12 mouse cellular contexts compared by ENCODE assay signal in genomic region chr7:130380367-130380766, GRCm38 (mm10).
A peak's percentile ranks its signal among the peaks of the same experiment; 100 is the strongest.
DNase-seq lines count a peak whose midpoint lies in the region; ATAC-seq and TF ChIP-seq lines count a peak whose summit lies in the region.
"Had no signal": no experiment of that assay in that cellular context is flagged by ENCODE, and none has a peak within 500 bp of the region (broad histone marks: within the 10 kb centered on the region; RNA-seq: fewer than 3 reads in every experiment).

No protein-coding gene starts in this region.

- no peak overlapping the region for H3K4me3 ChIP-seq in forebrain, embryonic 14.5 days (ENCODE audit: low read depth, low read length)
- no peak overlapping the region for H3K4me3 ChIP-seq in forebrain, embryonic 12.5 days (replicated peaks)
- no peak overlapping the region for H3K4me3 ChIP-seq in layer of hippocampus, adult 2 months
- no peak overlapping the region for H3K4me3 ChIP-seq in neural tube, embryonic 14.5 days (ENCODE audit: low read depth, low read length)
- no peak overlapping the region for H3K4me3 ChIP-seq in neural tube, embryonic 15.5 days (replicated peaks)
- H3K4me3 ChIP-seq: forebrain, embryonic 13.5 days; heart, embryonic 10.5 days; hindbrain, embryonic 12.5 days had no signal

- peaks cover 12% of the 10 kb centered on the region; the same call in 1 of the 2 replicates for H3K4me1 ChIP-seq in forebrain, embryonic 14.5 days (ENCODE audit: control insufficient read depth, insufficient read depth, low read length)
- H3K4me1 ChIP-seq in forebrain, embryonic 12.5 days = peaks cover 20% of the 10 kb centered on the region
- no peaks in the 10 kb centered on the region for H3K4me1 ChIP-seq in neural tube, embryonic 14.5 days (ENCODE audit: control insufficient read depth, insufficient read depth, low read length)
- peaks cover 15% of the 10 kb centered on the region; the same call in 1 of the 2 replicates for H3K4me1 ChIP-seq in neural tube, embryonic 15.5 days
- H3K4me1 ChIP-seq: heart, embryonic 10.5 days had no signal

- H3K9ac ChIP-seq in forebrain, embryonic 14.5 days (ENCODE audit: low read length) = no peak overlapping the region
- H3K9ac ChIP-seq in forebrain, embryonic 12.5 days = no peak overlapping the region
- H3K9ac ChIP-seq in neural tube, embryonic 14.5 days (replicated peaks; ENCODE audit: low read depth, low read length) = no peak overlapping the region
- no peak overlapping the region for H3K9ac ChIP-seq in neural tube, embryonic 15.5 days (replicated peaks)
- H3K9ac ChIP-seq: forebrain, embryonic 13.5 days; hindbrain, embryonic 12.5 days had no signal

- ATAC-seq in forebrain, embryonic 14.5 days = no peak
- ATAC-seq in forebrain, embryonic 12.5 days (ENCODE audit: low FRiP score) = no peak
- ATAC-seq in neural tube, embryonic 14.5 days (ENCODE audit: low read depth) = no peak
- ATAC-seq in neural tube, embryonic 15.5 days (ENCODE audit: low FRiP score) = no peak
- ATAC-seq: forebrain, embryonic 13.5 days; intestine, embryonic 16.5 days had no signal

- 0 out of 2 replicates have a peak overlapping the region, but pooled peaks have one; percentile 68 for H3K27ac ChIP-seq in forebrain, embryonic 14.5 days (ENCODE audit: low read depth, low read length)
- no peak overlapping the region for H3K27ac ChIP-seq in forebrain, embryonic 12.5 days
- H3K27ac ChIP-seq in layer of hippocampus, adult 2 months = peak overlapping the region; percentile 10; the same call in 1 of the 2 replicates
- peak overlapping the region; percentile 40; the same call in 1 of the 2 replicates for H3K27ac ChIP-seq in neural tube, embryonic 14.5 days (ENCODE audit: low read depth, low read length)
- no peak overlapping the region for H3K27ac ChIP-seq in neural tube, embryonic 15.5 days (replicated peaks)
- H3K27ac ChIP-seq: gastrocnemius, adult 2 months; heart, embryonic 10.5 days had no signal

- 91% methylated on average over 7 of the region's 7 CpGs for WGBS in forebrain, embryonic 14.5 days
- 95% methylated on average over 7 of the region's 7 CpGs for WGBS in forebrain, embryonic 12.5 days
- WGBS in neural tube, embryonic 14.5 days = 83% methylated on average over 7 of the region's 7 CpGs
- 82% methylated on average over 7 of the region's 7 CpGs for WGBS in neural tube, embryonic 15.5 days

- H3K27me3 ChIP-seq in forebrain, embryonic 14.5 days (replicated peaks; ENCODE audit: control insufficient read depth, insufficient read depth, low read length) = no peaks in the 10 kb centered on the region
- peaks cover 65% of the 10 kb centered on the region for H3K27me3 ChIP-seq in forebrain, embryonic 12.5 days
- no peaks in the 10 kb centered on the region for H3K27me3 ChIP-seq in neural tube, embryonic 14.5 days (ENCODE audit: control insufficient read depth, insufficient read depth, low read length)
- no peaks in the 10 kb centered on the region for H3K27me3 ChIP-seq in neural tube, embryonic 15.5 days (replicated peaks)
- H3K27me3 ChIP-seq: hindbrain, embryonic 12.5 days had no signal

- H3K9me3 ChIP-seq in forebrain, embryonic 14.5 days (replicated peaks; ENCODE audit: control insufficient read depth, low read length) = no peaks in the 10 kb centered on the region
- no peaks in the 10 kb centered on the region for H3K9me3 ChIP-seq in forebrain, embryonic 12.5 days
- H3K9me3 ChIP-seq in neural tube, embryonic 14.5 days (ENCODE audit: control insufficient read depth, low read length) = no peaks in the 10 kb centered on the region
- no peaks in the 10 kb centered on the region for H3K9me3 ChIP-seq in neural tube, embryonic 15.5 days (replicated peaks)
- H3K9me3 ChIP-seq: heart, embryonic 10.5 days; hindbrain, embryonic 12.5 days had no signal

- H3K36me3 ChIP-seq in forebrain, embryonic 14.5 days (ENCODE audit: control insufficient read depth, insufficient read depth, low read length) = no peaks in the 10 kb centered on the region
- no peaks in the 10 kb centered on the region for H3K36me3 ChIP-seq in forebrain, embryonic 12.5 days (replicated peaks)
- H3K36me3 ChIP-seq in neural tube, embryonic 14.5 days (ENCODE audit: control insufficient read depth, insufficient read depth, low read length) = no peaks in the 10 kb centered on the region
- H3K36me3 ChIP-seq in neural tube, embryonic 15.5 days = no peaks in the 10 kb centered on the region
- H3K36me3 ChIP-seq: hindbrain, embryonic 12.5 days had no signal

- no peak overlapping the region for H3K4me2 ChIP-seq in forebrain, embryonic 14.5 days (ENCODE audit: low read length)
- H3K4me2 ChIP-seq in forebrain, embryonic 12.5 days = no peak overlapping the region
- no peak overlapping the region for H3K4me2 ChIP-seq in neural tube, embryonic 14.5 days (ENCODE audit: low read depth, low read length)
- no peak overlapping the region for H3K4me2 ChIP-seq in neural tube, embryonic 15.5 days
- H3K4me2 ChIP-seq: forebrain, embryonic 13.5 days; hindbrain, embryonic 12.5 days had no signal

- no peak for DNase-seq in forebrain, embryonic 14.5 days (ENCODE audit: low spot score)
- no peak for DNase-seq in layer of hippocampus, adult 2 months (ENCODE audit: low spot score in 2 of 2)
- no peak for DNase-seq in layer of hippocampus, adult 9-10 months (ENCODE audit: low spot score)
- no peak for DNase-seq in urinary bladder, postnatal 25 days (ENCODE audit: low spot score)

- no peak for TF ChIP-seq CTCF in layer of hippocampus, adult 2 months (conservative IDR thresholded peaks at IDR 0.05)

Comparison
In these comparisons a context has a peak if more than half of its experiments do, and no peak if none do; other contexts are left out.
1. H3K27ac ChIP-seq: peak in forebrain, embryonic 14.5 days (single experiment), layer of hippocampus, adult 2 months (single experiment) and neural tube, embryonic 14.5 days (single experiment); none in forebrain, embryonic 12.5 days (single experiment) and neural tube, embryonic 15.5 days (single experiment).